Mouse (Mus musculus) cerebellum, adult 2 months (tissue): Measurements from ENCODE around the gene 9430097D07Rik.

ENCODE experiments used
- CTCF ChIP-seq: fragments of 200-500 bp; IDR thresholded peaks from 2 replicates; pipeline ENCODE4 v1.5.1; 2011; ENCODE audit warnings: low read depth, mild to moderate bottlenecking, control low read depth, low read length, moderate library complexity, borderline replicate concordance; ENCODE audit not compliant: insufficient read depth
- POLR2A ChIP-seq: fragments of 200-500 bp; IDR thresholded peaks from 2 replicates; pipeline ENCODE4 v1.6.1; 2011; ENCODE audit warnings: low read length, control low read depth, borderline replicate concordance; ENCODE audit not compliant: insufficient read depth

DNA sequence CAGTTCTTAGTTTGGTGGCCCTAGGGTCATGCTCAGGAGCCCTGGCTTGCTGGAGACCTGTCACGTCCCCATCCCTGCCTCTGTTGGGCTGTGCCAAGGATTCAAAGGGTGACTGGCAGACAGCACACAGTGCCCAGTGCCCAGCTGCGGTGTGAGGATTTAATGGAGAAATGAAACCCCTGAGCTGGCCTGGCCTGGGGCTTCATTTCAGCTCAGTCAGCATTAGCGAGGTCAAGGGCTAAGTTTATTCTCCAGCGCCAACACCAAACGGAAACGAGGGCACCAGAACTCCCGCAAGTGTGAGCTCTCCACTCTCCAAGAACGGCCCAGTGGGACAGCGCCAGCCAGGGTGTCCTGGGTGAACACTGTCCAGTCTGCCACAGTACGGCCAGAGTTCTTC, 14.7 kb upstream of the 9430097D07Rik start:
- TF ChIP-seq POLR2A (no peak), CTCF (no peak)
